Mouse (Mus musculus) frontal cortex, postnatal 25 days (tissue): ENCODE data around the gene Tmem238.

Experiments used
- DNase-seq, 2 experiments: peaks; one replicate each; pipeline ENCODE4 v3.0.0; 2022; ENCODE audit warnings: low spot score in 2 of 2

The Tmem238 gene

GRCm38 (mm10) chr7:4792278-4793212, 3.1 kb upstream of the Tmem238 start, which contains the start of gene Rpl28:
TSS of gene Rpl28 (plus strand) at chr7:4792874.
- DNase-seq = peak; percentile 88 to 92

- DNase-seq = peak in 1 of 2 experiments; percentile 31
Measured at GRCm38 (mm10) chr7:4788499-4789435, 689 bp downstream of the Tmem238 start.

- DNase-seq = no peak
Measured at GRCm38 (mm10) chr7:4783667-4784268, 5.7 kb downstream of the Tmem238 start.

GRCm38 (mm10) chr7:4782759-4783158, 6.7 kb downstream of the Tmem238 start, which contains the start of the genes Il11 and Tmem190:
TSS of gene Il11 (minus strand) at chr7:4782859.
TSS of gene Tmem190 (plus strand) at chr7:4782937.
- DNase-seq = no peak

- DNase-seq = no peak
Measured at GRCm38 (mm10) chr7:4782130-4782529, 7.3 kb downstream of the Tmem238 start.

- DNase-seq = no peak
Measured at GRCm38 (mm10) chr7:4779921-4780320, 9.5 kb downstream of the Tmem238 start.

- no peak for DNase-seq
Measured at GRCm38 (mm10) chr7:4777851-4778637, 11.4 kb downstream of the Tmem238 start.

GRCm38 (mm10) chr7:4776861-4777830, 12.3 kb downstream of the Tmem238 start:
- no peak for DNase-seq

- no peak for DNase-seq
Measured at GRCm38 (mm10) chr7:4776131-4776530, 13.3 kb downstream of the Tmem238 start.

GRCm38 (mm10) chr7:4771202-4771601, 18.3 kb downstream of the Tmem238 start, which contains the start of gene Fam71e2:
TSS of gene Fam71e2 (minus strand) at chr7:4771302.
- no peak for DNase-seq

GRCm38 (mm10) chr7:4764946-4765710, 24.3 kb downstream of the Tmem238 start:
- DNase-seq = no peak

GRCm38 (mm10) chr7:4759670-4760069, 29.8 kb downstream of the Tmem238 start:
- DNase-seq = no peak

- no peak for DNase-seq
Measured at GRCm38 (mm10) chr7:4752821-4753570, 36.5 kb downstream of the Tmem238 start, which contains the start of gene Cox6b2. TSS of gene Cox6b2 (minus strand) at chr7:4753094.

- no peak for DNase-seq
Measured at GRCm38 (mm10) chr7:4751971-4752820, 37.3 kb downstream of the Tmem238 start.

- DNase-seq = no peak
Measured at GRCm38 (mm10) chr7:4749169-4749568, 40.3 kb downstream of the Tmem238 start.

GRCm38 (mm10) chr7:4748321-4748720, 41.1 kb downstream of the Tmem238 start:
- no peak for DNase-seq
